Mouse (Mus musculus) layer of hippocampus, adult 18-20 months (tissue): ENCODE results near the gene Tmed2. TPM values are rescaled to one million over a fixed set of nuclear protein-coding genes. Genes with fewer than 3 reads are reported as not detected.
A peak's percentile ranks its signal among the peaks of the same experiment; 100 is the strongest.
"Not testable (repeated sequence)": the region's sequence is repeated elsewhere in the genome, so short reads cannot be mapped to it uniquely, and the experiment has no call there.

Experiments used
- DNase-seq, 2 experiments: peaks; one replicate each; pipeline ENCODE4 v3.0.0; 2022; ENCODE audit warnings: low spot score in 2 of 2
- long read RNA-seq: library from polyadenylated mRNA; stranded (forward); transcript quantifications from one replicate; pipeline ENCODE4 v2.0.0, GENCODE M21; 2021
- total RNA-seq, 2 experiments: library from RNA; stranded (reverse); gene quantifications; 2 replicates each; pipeline ENCODE4 v1.2.3; 2021

The Tmed2 gene
- 100 to 1,000 TPM in 1 of 2 experiments, 10 to 100 TPM in 1; 96.7 to 100 TPM for total RNA-seq
- long read RNA-seq, transcript Tmed2-201 (4 exons, 2,074 nt), result major isoform, 176 of 180 reads
- long read RNA-seq, partial matches to known transcripts, result 1 of 180 reads
- long read RNA-seq, other reads (novel, unspliced or antisense), result 3 of 180 reads

GRCm38 (mm10) chr5:124540383-124540786 is at the start of gene Tmed2:
TSS of gene Tmed2 (plus strand) at chr5:124540695.
- DNase-seq, result peak; percentile 95 to 98

- no peak for DNase-seq
Observed at GRCm38 (mm10) chr5:124491732-124492131, 48.8 kb upstream of the Tmed2 start.

GRCm38 (mm10) chr5:124492618-124493017 is 47.9 kb upstream of the Tmed2 start:
- DNase-seq, result no peak

GRCm38 (mm10) chr5:124493455-124493854 is 47.0 kb upstream of the Tmed2 start:
- no peak for DNase-seq

- no peak for DNase-seq
Observed at GRCm38 (mm10) chr5:124495547-124495946, 44.9 kb upstream of the Tmed2 start.

- no peak for DNase-seq
Observed at GRCm38 (mm10) chr5:124496614-124497514, 43.6 kb upstream of the Tmed2 start.

GRCm38 (mm10) chr5:124498221-124498876 is 42.1 kb upstream of the Tmed2 start:
- no peak for DNase-seq

GRCm38 (mm10) chr5:124499001-124499400 is 41.5 kb upstream of the Tmed2 start:
- DNase-seq, result no peak

- DNase-seq, result not testable (repeated sequence)
Observed at GRCm38 (mm10) chr5:124500037-124500436, 40.5 kb upstream of the Tmed2 start.

GRCm38 (mm10) chr5:124500573-124500972 is 39.9 kb upstream of the Tmed2 start:
- DNase-seq, result peak; percentile 42 to 71

GRCm38 (mm10) chr5:124501541-124501940 is 39.0 kb upstream of the Tmed2 start:
- no peak for DNase-seq

GRCm38 (mm10) chr5:124503742-124504141 is 36.8 kb upstream of the Tmed2 start:
- peak; percentile 87 to 96 for DNase-seq

- DNase-seq, result no peak
Observed at GRCm38 (mm10) chr5:124505235-124505634, 35.3 kb upstream of the Tmed2 start.

- no peak for DNase-seq
Observed at GRCm38 (mm10) chr5:124506731-124507359, 33.6 kb upstream of the Tmed2 start.

GRCm38 (mm10) chr5:124509200-124509599 is 31.3 kb upstream of the Tmed2 start:
- DNase-seq, result no peak

- DNase-seq, result no peak
Observed at GRCm38 (mm10) chr5:124509742-124510237, 30.7 kb upstream of the Tmed2 start.

- no peak for DNase-seq
Observed at GRCm38 (mm10) chr5:124510536-124511050, 29.9 kb upstream of the Tmed2 start.

- DNase-seq, result no peak
Observed at GRCm38 (mm10) chr5:124515789-124516188, 24.7 kb upstream of the Tmed2 start.

- DNase-seq, result peak; percentile 85 to 92
Observed at GRCm38 (mm10) chr5:124518648-124519047, 21.8 kb upstream of the Tmed2 start.

- DNase-seq, result no peak
Observed at GRCm38 (mm10) chr5:124521588-124521987, 18.9 kb upstream of the Tmed2 start.

GRCm38 (mm10) chr5:124523032-124523431 is 17.5 kb upstream of the Tmed2 start:
- no peak for DNase-seq
